Mouse (Mus musculus) hindbrain, embryonic 16.5 days (tissue): ENCODE results near the gene Gm27021. TPM values are rescaled to one million over a fixed set of nuclear protein-coding genes. Genes with fewer than 3 reads are reported as not detected.
A peak's percentile ranks its signal among the peaks of the same experiment; 100 is the strongest.

Source experiments
- ATAC-seq: fragments of 200-750 bp; cut with Nextera tagmentation; 2 replicates; pipeline ENCODE4 v1.8.0; 2017; ENCODE audit warnings: moderate TSS enrichment, moderate library complexity
- H3K27ac ChIP-seq: fragments of 300-500 bp; sonication (generic); 2 replicates; pipeline ENCODE4 v1.5.1; 2014; ENCODE audit warnings: low read depth, mild to moderate bottlenecking, control low read depth, low read length, moderate library complexity
- H3K27me3 ChIP-seq: fragments of 300-500 bp; sonication (generic); replicated peaks from 2 replicates; pipeline ENCODE4 v1.6.1; 2014; ENCODE audit warnings: low read length; ENCODE audit not compliant: control insufficient read depth, insufficient read depth
- H3K36me3 ChIP-seq: fragments of 300-500 bp; sonication (generic); 2 replicates; pipeline ENCODE4 v1.6.1; 2014; ENCODE audit warnings: mild to moderate bottlenecking, low read length, moderate library complexity, mixed read lengths; ENCODE audit not compliant: control insufficient read depth, insufficient read depth
- H3K4me1 ChIP-seq: fragments of 300-500 bp; sonication (generic); 2 replicates; pipeline ENCODE4 v1.6.1; 2014; ENCODE audit warnings: low read depth, low read length; ENCODE audit not compliant: control insufficient read depth, insufficient read depth
- H3K4me2 ChIP-seq: fragments of 300-500 bp; sonication (generic); 2 replicates; pipeline ENCODE4 v1.6.1; 2014; ENCODE audit warnings: mild to moderate bottlenecking, low read length, control low read depth, moderate library complexity
- H3K4me3 ChIP-seq: fragments of 300-500 bp; sonication (generic); 2 replicates; pipeline ENCODE4 v1.5.1; 2014; ENCODE audit warnings: mild to moderate bottlenecking, low read length, control low read depth, moderate library complexity
- H3K9ac ChIP-seq: fragments of 300-500 bp; sonication (generic); 2 replicates; pipeline ENCODE4 v1.6.1; 2014; ENCODE audit warnings: low read depth, mild to moderate bottlenecking, control low read depth, low read length, moderate library complexity
- H3K9me3 ChIP-seq: fragments of 300-500 bp; sonication (generic); 2 replicates; pipeline ENCODE4 v1.6.1; 2014; ENCODE audit warnings: mild to moderate bottlenecking, low read length, moderate library complexity; ENCODE audit not compliant: control insufficient read depth
- WGBS: fragments of 180-500 bp; shearing (Covaris S2); extraction: QIAGEN DNeasy Blood & Tissue Kit; methylation state at CpG from one replicate; pipeline ENCODE4 v1.1.7; 2014; 5-methylcytosine and 5-hydroxymethylcytosine counted together
- polyA plus RNA-seq: library from polyadenylated mRNA; unstranded; fragments of >200 nt; fragmentation: Nextera tagmentation; extraction: Ambion mirVana; gene quantifications from 2 replicates; pipeline ENCODE4 v1.2.1, GENCODE M21; 2015

The Gm27021 gene
- polyA plus RNA-seq, 1 experiment from 2014 or later: 7.9 TPM

- peak; percentile 99 for ATAC-seq
- H3K9ac ChIP-seq: peak within 1 kb of the TSS; percentile 66
- no peaks in the 10 kb centered on the region for H3K9me3 ChIP-seq
- H3K36me3 ChIP-seq: no peaks in the 10 kb centered on the region
- peak within 1 kb of the TSS; percentile 98 for H3K4me2 ChIP-seq
- WGBS: under 1% methylated on average over 67 of the region's 67 CpGs
- H3K4me1 ChIP-seq: peaks cover 8% of the 10 kb centered on the region
- H3K27me3 ChIP-seq: no peaks in the 10 kb centered on the region
- no peak within 1 kb of the TSS for H3K27ac ChIP-seq
- H3K4me3 ChIP-seq: peak within 1 kb of the TSS; percentile 62
Measured at GRCm38 (mm10) chr8:120588908-120589771, 78.7 kb downstream of the Gm27021 start, which contains the start of gene Gins2. Gene Gins2 (minus strand): TSS chr8:120589304.

- Histone ChIP-seq H3K4me2 (no peak overlapping the region), H3K27ac (no peak overlapping the region), H3K9ac (no peak overlapping the region), H3K9me3 (no peaks in the 10 kb centered on the region), H3K4me3 (no peak overlapping the region), H3K4me1 (peaks cover 10% of the 10 kb centered on the region), H3K36me3 (peaks cover 5% of the 10 kb centered on the region; the same call in 1 of the 2 replicates), H3K27me3 (no peaks in the 10 kb centered on the region)
- 93% methylated on average over 10 of the region's 10 CpGs for whole genome bisulfite sequencing
- no peak for ATAC-seq
Measured at GRCm38 (mm10) chr8:120585521-120585920, 82.4 kb downstream of the Gm27021 start.

- Histone ChIP-seq H3K9me3 (no peaks in the 10 kb centered on the region), H3K27me3 (no peaks in the 10 kb centered on the region), H3K9ac (no peak overlapping the region), H3K27ac (peak overlapping the region; percentile 35; the same call in 1 of the 2 replicates), H3K4me2 (no peak overlapping the region), H3K4me1 (0 out of 2 replicates have a peak, but pooled peaks cover 2% of the 10 kb centered on the region), H3K36me3 (peaks cover 23% of the 10 kb centered on the region), H3K4me3 (no peak overlapping the region)
- WGBS: 78% methylated on average over 8 of the region's 8 CpGs
- no peak for ATAC-seq
Measured at GRCm38 (mm10) chr8:120581811-120582210, 86.1 kb downstream of the Gm27021 start.

DNA sequence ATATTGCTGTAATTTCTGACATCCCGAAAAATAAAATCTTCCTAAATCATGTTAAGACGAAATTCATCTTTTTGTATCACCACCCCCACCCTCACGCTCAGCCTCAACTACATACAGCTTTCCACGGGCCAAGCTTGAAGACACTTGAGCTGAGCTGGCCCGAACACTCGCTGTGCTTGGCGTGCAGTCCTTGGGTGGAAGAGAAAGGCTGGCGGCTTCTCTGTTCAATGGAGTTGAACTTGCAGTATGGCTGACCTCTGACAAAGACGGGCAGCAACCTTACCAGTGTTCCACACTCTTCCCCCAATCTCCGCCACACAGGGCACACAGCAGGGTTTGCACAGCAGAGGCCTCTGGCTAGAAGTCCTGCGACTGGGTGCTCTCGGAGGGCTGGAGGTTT is 86.5 kb downstream of the Gm27021 start:
- Histone ChIP-seq H3K36me3 (peaks cover 23% of the 10 kb centered on the region), H3K4me1 (0 out of 2 replicates have a peak, but pooled peaks cover 2% of the 10 kb centered on the region)
- WGBS: 84% methylated on average over 12 of the region's 12 CpGs

GRCm38 (mm10) chr8:120580336-120581000 is 87.4 kb downstream of the Gm27021 start:
- no peaks in the 10 kb centered on the region for H3K27me3 ChIP-seq
- WGBS: 86% methylated on average over 8 of the region's 8 CpGs
- no peak overlapping the region for H3K9ac ChIP-seq
- peaks cover 26% of the 10 kb centered on the region for H3K36me3 ChIP-seq
- no peak for ATAC-seq
- no peak overlapping the region for H3K4me2 ChIP-seq
- H3K27ac ChIP-seq: no peak overlapping the region
- no peaks in the 10 kb centered on the region for H3K9me3 ChIP-seq
- H3K4me3 ChIP-seq: no peak overlapping the region
- H3K4me1 ChIP-seq: peaks cover 4% of the 10 kb centered on the region; the same call in 1 of the 2 replicates

More for the DNA sequence above, 86.5 kb downstream of the Gm27021 start:
- Histone ChIP-seq H3K9ac (no peak overlapping the region), H3K4me3 (no peak overlapping the region), H3K27ac (no peak overlapping the region), H3K4me2 (no peak overlapping the region), H3K27me3 (no peaks in the 10 kb centered on the region), H3K9me3 (no peaks in the 10 kb centered on the region)
- no peak for ATAC-seq

- Histone ChIP-seq H3K4me2 (no peak overlapping the region), H3K9me3 (no peaks in the 10 kb centered on the region), H3K36me3 (peaks cover 39% of the 10 kb centered on the region), H3K27me3 (no peaks in the 10 kb centered on the region), H3K4me1 (peaks cover 4% of the 10 kb centered on the region; the same call in 1 of the 2 replicates), H3K27ac (no peak overlapping the region), H3K9ac (no peak overlapping the region), H3K4me3 (no peak overlapping the region)
- ATAC-seq: no peak
- whole genome bisulfite sequencing: 71% methylated on average over 17 of the region's 17 CpGs
Measured at GRCm38 (mm10) chr8:120577821-120578220, 90.1 kb downstream of the Gm27021 start.

- WGBS: 65% methylated on average over 9 of the region's 9 CpGs
- no peak for ATAC-seq
- Histone ChIP-seq H3K27me3 (no peaks in the 10 kb centered on the region), H3K27ac (no peak overlapping the region), H3K4me2 (no peak overlapping the region), H3K9me3 (no peaks in the 10 kb centered on the region), H3K36me3 (peaks cover 40% of the 10 kb centered on the region), H3K4me1 (peaks cover 2% of the 10 kb centered on the region; the same call in 1 of the 2 replicates), H3K9ac (no peak overlapping the region), H3K4me3 (no peak overlapping the region)
Measured at GRCm38 (mm10) chr8:120575801-120576200, 92.1 kb downstream of the Gm27021 start.

GRCm38 (mm10) chr8:120574941-120575340 is 92.9 kb downstream of the Gm27021 start:
- peaks cover 36% of the 10 kb centered on the region for H3K36me3 ChIP-seq
- 75% methylated on average over 19 of the region's 19 CpGs for WGBS
- H3K9ac ChIP-seq: no peak overlapping the region
- H3K27ac ChIP-seq: no peak overlapping the region
- peaks cover 2% of the 10 kb centered on the region; the same call in 1 of the 2 replicates for H3K4me1 ChIP-seq
- H3K4me2 ChIP-seq: no peak overlapping the region
- no peaks in the 10 kb centered on the region for H3K9me3 ChIP-seq
- H3K27me3 ChIP-seq: no peaks in the 10 kb centered on the region
- no peak for ATAC-seq
- H3K4me3 ChIP-seq: no peak overlapping the region

DNA sequence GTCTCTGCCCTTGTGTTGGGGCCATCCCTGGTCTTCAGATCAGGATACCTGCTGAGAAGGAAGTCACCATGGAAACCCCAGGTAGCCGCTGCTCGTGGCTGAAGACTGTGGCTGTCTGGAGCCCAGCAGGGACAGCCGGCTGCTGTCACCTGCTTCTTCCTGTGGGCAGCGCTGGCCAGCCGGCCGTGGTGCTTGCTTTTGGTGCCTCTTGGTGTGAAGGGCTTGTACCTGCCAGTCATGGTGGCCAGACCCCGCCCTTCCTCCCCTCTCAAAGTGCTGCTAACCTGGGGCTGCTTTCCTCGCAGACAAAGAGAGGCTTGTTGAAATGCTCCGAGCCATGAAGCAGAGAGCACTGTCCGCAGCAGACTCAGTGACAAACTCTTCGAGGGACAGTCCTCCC is 94.0 kb downstream of the Gm27021 start:
- Histone ChIP-seq H3K27ac (no peak overlapping the region), H3K4me1 (peaks cover 2% of the 10 kb centered on the region; the same call in 1 of the 2 replicates), H3K27me3 (no peaks in the 10 kb centered on the region), H3K9ac (no peak overlapping the region), H3K9me3 (no peaks in the 10 kb centered on the region), H3K4me2 (no peak overlapping the region), H3K4me3 (no peak overlapping the region), H3K36me3 (peaks cover 35% of the 10 kb centered on the region)
- WGBS: 67% methylated on average over 11 of the region's 11 CpGs
- ATAC-seq: no peak
